Mouse (Mus musculus) ES-E14 (cell line): ENCODE results near the gene Ap1s2.

Experiments used
- ZC3H11A ChIP-seq: IDR thresholded peaks from 2 replicates; pipeline ENCODE4 v1.6.1; 2012; ENCODE audit warnings: low read depth, mild to moderate bottlenecking, inconsistent platforms, low read length, borderline replicate concordance
- ZNF384 ChIP-seq: IDR thresholded peaks from 2 replicates; pipeline ENCODE4 v1.6.1; 2012; ENCODE audit warnings: low read depth, low read length, inconsistent platforms

DNA sequence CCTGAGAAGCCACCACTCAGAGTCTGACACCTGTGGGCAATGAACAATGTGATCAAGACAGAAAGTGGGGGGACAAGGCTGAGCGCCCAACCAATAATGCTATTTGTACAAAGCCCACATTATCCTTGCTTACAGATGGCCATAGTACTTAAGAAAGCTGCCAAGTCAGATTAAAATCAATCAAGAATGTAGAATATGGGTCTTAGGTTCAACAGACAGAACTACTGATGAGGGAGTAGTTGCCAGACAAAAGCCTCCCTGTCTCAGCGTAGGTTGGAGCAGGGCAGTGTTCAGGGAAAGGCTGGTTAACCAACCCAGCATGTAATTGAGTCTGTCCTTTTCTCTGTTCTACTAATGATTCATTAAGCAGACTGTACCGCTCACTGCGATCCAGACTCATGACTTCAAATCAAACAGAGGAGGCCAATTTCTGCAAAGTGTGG, 23.3 kb upstream of the Ap1s2 start:
- no peak for TF ChIP-seq ZNF384
- no peak for TF ChIP-seq ZC3H11A
